Mouse (Mus musculus) embryonic facial prominence, embryonic 14.5 days (tissue): ENCODE measurements around the gene Chrnb2. TPM values are rescaled to one million over a fixed set of nuclear protein-coding genes. Genes with fewer than 3 reads are reported as not detected.

Experiments
- ATAC-seq: fragments of 200-750 bp; cut with Nextera tagmentation; 2 replicates; pipeline ENCODE4 v1.8.0; 2017; ENCODE audit warnings: low read depth, moderate number of reproducible peaks, moderate TSS enrichment
- DNase-seq: peaks from one replicate; pipeline ENCODE4 v3.0.0-alpha.2; 2015; ENCODE audit warnings: low spot score
- H3K27ac ChIP-seq: fragments of 300-500 bp; sonication (generic); replicated peaks from 2 replicates; pipeline ENCODE4 v1.5.1; 2014; ENCODE audit warnings: low read depth, mild to moderate bottlenecking, low read length, moderate library complexity
- H3K27me3 ChIP-seq: fragments of 300-500 bp; sonication (generic); replicated peaks from 2 replicates; pipeline ENCODE4 v1.6.1; 2014; ENCODE audit warnings: low read length; ENCODE audit not compliant: control insufficient read depth, insufficient read depth
- H3K36me3 ChIP-seq: fragments of 300-500 bp; sonication (generic); 2 replicates; pipeline ENCODE4 v1.6.1; 2014; ENCODE audit warnings: low read length, mixed read lengths; ENCODE audit not compliant: control insufficient read depth, insufficient read depth
- H3K4me1 ChIP-seq: fragments of 300-500 bp; sonication (generic); 2 replicates; pipeline ENCODE4 v1.6.1; 2014; ENCODE audit warnings: antibody characterized with exemption, low read length; ENCODE audit not compliant: control insufficient read depth, insufficient read depth
- H3K4me2 ChIP-seq: fragments of 300-500 bp; sonication (generic); 2 replicates; pipeline ENCODE4 v1.6.1; 2014; ENCODE audit warnings: low read depth, mild to moderate bottlenecking, low read length, moderate library complexity, mixed read lengths
- H3K4me3 ChIP-seq: fragments of 300-500 bp; sonication (generic); 2 replicates; pipeline ENCODE4 v1.5.1; 2014; ENCODE audit warnings: low read depth, mild to moderate bottlenecking, low read length
- H3K9ac ChIP-seq: fragments of 300-500 bp; sonication (generic); 2 replicates; pipeline ENCODE4 v1.6.1; 2014; ENCODE audit warnings: low read depth, mild to moderate bottlenecking, low read length, moderate library complexity, mixed read lengths
- H3K9me3 ChIP-seq: fragments of 300-500 bp; sonication (generic); 2 replicates; pipeline ENCODE4 v1.6.1; 2016; ENCODE audit warnings: low read length; ENCODE audit not compliant: control insufficient read depth
- WGBS: fragments of 180-500 bp; shearing (Covaris S2); extraction: QIAGEN DNeasy Blood & Tissue Kit; methylation state at CpG from one replicate; pipeline ENCODE4 v1.1.7; 2014; 5-methylcytosine and 5-hydroxymethylcytosine counted together
- polyA plus RNA-seq: library from polyadenylated mRNA; unstranded; fragments of >200 nt; fragmentation: Nextera tagmentation; extraction: Ambion mirVana; gene quantifications from 2 replicates; pipeline ENCODE4 v1.2.1, GENCODE M21; 2014

Chrnb2 gene
- polyA plus RNA-seq, 1 experiment from 2014 or later, result 1.8 TPM

- Histone ChIP-seq H3K9me3 (no peaks in the 10 kb centered on the region), H3K4me2 (no peak overlapping the region), H3K4me1 (0 out of 2 replicates have a peak, but pooled peaks cover 5% of the 10 kb centered on the region), H3K36me3 (no peaks in the 10 kb centered on the region), H3K27me3 (no peaks in the 10 kb centered on the region), H3K27ac (no peak overlapping the region), H3K4me3 (no peak overlapping the region), H3K9ac (no peak overlapping the region)
- ATAC-seq (no peak), DNase-seq (no peak)
- 73% methylated on average over 16 of the region's 16 CpGs for WGBS
Observed at GRCm38 (mm10) chr3:89788680-89789352, 24.4 kb upstream of the Chrnb2 start.

GRCm38 (mm10) chr3:89786275-89786674 lies 21.8 kb upstream of the Chrnb2 start:
- 76% methylated on average over 6 of the region's 6 CpGs for WGBS
- H3K36me3 ChIP-seq, result peaks cover 24% of the 10 kb centered on the region
- no peak overlapping the region for H3K4me2 ChIP-seq
- H3K27me3 ChIP-seq, result no peaks in the 10 kb centered on the region
- no peak overlapping the region for H3K27ac ChIP-seq
- no peak overlapping the region for H3K9ac ChIP-seq
- ATAC-seq (no peak), DNase-seq (no peak)
- H3K4me1 ChIP-seq, result 0 out of 2 replicates have a peak, but pooled peaks cover 5% of the 10 kb centered on the region
- no peaks in the 10 kb centered on the region for H3K9me3 ChIP-seq
- H3K4me3 ChIP-seq, result no peak overlapping the region

- H3K9me3 ChIP-seq, result no peaks in the 10 kb centered on the region
- peak; percentile 66 for DNase-seq
- 0 out of 2 replicates have a peak, but pooled peaks cover 5% of the 10 kb centered on the region for H3K4me1 ChIP-seq
- no peaks in the 10 kb centered on the region for H3K27me3 ChIP-seq
- H3K9ac ChIP-seq, result no peak overlapping the region; the same call in none of the 2 replicates
- peaks cover 35% of the 10 kb centered on the region for H3K36me3 ChIP-seq
- no peak overlapping the region for H3K4me2 ChIP-seq
- WGBS, result 16% methylated on average over 11 of the region's 11 CpGs
- H3K27ac ChIP-seq, result peak overlapping the region; percentile 58
- no peak overlapping the region for H3K4me3 ChIP-seq
- ATAC-seq, result peak; percentile 77
Observed at GRCm38 (mm10) chr3:89784991-89785753, 20.7 kb upstream of the Chrnb2 start.

GRCm38 (mm10) chr3:89781640-89782039 lies 17.2 kb upstream of the Chrnb2 start:
- Histone ChIP-seq H3K4me1 (0 out of 2 replicates have a peak, but pooled peaks cover 5% of the 10 kb centered on the region), H3K36me3 (peaks cover 71% of the 10 kb centered on the region), H3K9ac (no peak overlapping the region), H3K4me3 (no peak overlapping the region), H3K27ac (no peak overlapping the region), H3K9me3 (no peaks in the 10 kb centered on the region), H3K27me3 (no peaks in the 10 kb centered on the region), H3K4me2 (no peak overlapping the region)
- 79% methylated on average over 5 of the region's 5 CpGs for WGBS
- ATAC-seq (no peak), DNase-seq (no peak)

GRCm38 (mm10) chr3:89780102-89780501 lies 15.7 kb upstream of the Chrnb2 start:
- Histone ChIP-seq H3K4me1 (peaks cover 11% of the 10 kb centered on the region), H3K9me3 (no peaks in the 10 kb centered on the region)
- 87% methylated on average over 4 of the region's 4 CpGs for WGBS

GRCm38 (mm10) chr3:89776001-89776400 lies 11.6 kb upstream of the Chrnb2 start:
- no peak overlapping the region for H3K4me2 ChIP-seq
- H3K9me3 ChIP-seq, result no peaks in the 10 kb centered on the region
- no peak overlapping the region for H3K9ac ChIP-seq
- 69% methylated on average over 4 of the region's 4 CpGs for WGBS
- no peak overlapping the region for H3K27ac ChIP-seq
- H3K36me3 ChIP-seq, result peaks cover 56% of the 10 kb centered on the region
- peaks cover 19% of the 10 kb centered on the region for H3K4me1 ChIP-seq
- no peak for ATAC-seq
- no peaks in the 10 kb centered on the region for H3K27me3 ChIP-seq
- DNase-seq, result no peak
- no peak overlapping the region for H3K4me3 ChIP-seq

More at GRCm38 (mm10) chr3:89780102-89780501, 15.7 kb upstream of the Chrnb2 start:
- Histone ChIP-seq H3K36me3 (peaks cover 83% of the 10 kb centered on the region), H3K27ac (no peak overlapping the region), H3K27me3 (no peaks in the 10 kb centered on the region), H3K4me3 (no peak overlapping the region), H3K4me2 (no peak overlapping the region), H3K9ac (no peak overlapping the region)
- no peak for ATAC-seq
- DNase-seq, result no peak

GRCm38 (mm10) chr3:89774236-89774960 lies 10.0 kb upstream of the Chrnb2 start:
- no peaks in the 10 kb centered on the region for H3K27me3 ChIP-seq
- H3K36me3 ChIP-seq, result peaks cover 40% of the 10 kb centered on the region
- peak overlapping the region; percentile 95; the same call in 1 of the 2 replicates for H3K27ac ChIP-seq
- H3K9ac ChIP-seq, result peak overlapping the region; percentile 99
- DNase-seq (no peak), ATAC-seq (no peak)
- 44% methylated on average over 15 of the region's 15 CpGs for WGBS
- peak overlapping the region; percentile 98 for H3K4me3 ChIP-seq
- H3K9me3 ChIP-seq, result no peaks in the 10 kb centered on the region
- peak overlapping the region; percentile 83 for H3K4me2 ChIP-seq
- peaks cover 19% of the 10 kb centered on the region for H3K4me1 ChIP-seq

- peak overlapping the region; percentile 95 for H3K27ac ChIP-seq
- no peaks in the 10 kb centered on the region for H3K9me3 ChIP-seq
- H3K4me1 ChIP-seq, result peaks cover 19% of the 10 kb centered on the region
- H3K4me3 ChIP-seq, result peak overlapping the region; percentile 98
- H3K27me3 ChIP-seq, result no peaks in the 10 kb centered on the region
- peak overlapping the region; percentile 99 for H3K9ac ChIP-seq
- WGBS, result 0% methylated on average over 12 of the region's 37 CpGs
- H3K36me3 ChIP-seq, result peaks cover 34% of the 10 kb centered on the region
- ATAC-seq (peak; percentile 20), DNase-seq (no peak)
- H3K4me2 ChIP-seq, result peak overlapping the region; percentile 83
Observed at GRCm38 (mm10) chr3:89773740-89774211, 9.3 kb upstream of the Chrnb2 start.
